Mouse (Mus musculus) erythroblast, adult 5-6 weeks (primary cell): ENCODE measurements around the gene Ripor2. TPM values are rescaled to one million over a fixed set of nuclear protein-coding genes. Genes with fewer than 3 reads are reported as not detected.
A peak's percentile ranks its signal among the peaks of the same experiment; 100 is the strongest.

Source experiments
- ATAC-seq: replicated peaks from 2 replicates; pipeline ENCODE4 v1.8.0; 2016; ENCODE audit warnings: moderate number of reproducible peaks, mild to moderate bottlenecking, moderate TSS enrichment, inconsistent platforms; ENCODE audit not compliant: poor library complexity, low FRiP score, severe bottlenecking
- total RNA-seq, 2 experiments: library from RNA; stranded (forward) in 1 of 2; stranded (reverse) in 1 of 2; fragments of 150-400 nt in 1 of 2; fragments of 200-764, 138-1000 nt in 1 of 2; gene quantifications; 2 replicates each; pipeline versions ENCODE4 v1.2.3 to v1.2.4; 2015 to 2017; ENCODE audit warnings: low replicate concordance in 2 of 2

Gene Ripor2
- total RNA-seq, 2 experiments from 2014 or later: 13.3 to 20.2 TPM

DNA sequence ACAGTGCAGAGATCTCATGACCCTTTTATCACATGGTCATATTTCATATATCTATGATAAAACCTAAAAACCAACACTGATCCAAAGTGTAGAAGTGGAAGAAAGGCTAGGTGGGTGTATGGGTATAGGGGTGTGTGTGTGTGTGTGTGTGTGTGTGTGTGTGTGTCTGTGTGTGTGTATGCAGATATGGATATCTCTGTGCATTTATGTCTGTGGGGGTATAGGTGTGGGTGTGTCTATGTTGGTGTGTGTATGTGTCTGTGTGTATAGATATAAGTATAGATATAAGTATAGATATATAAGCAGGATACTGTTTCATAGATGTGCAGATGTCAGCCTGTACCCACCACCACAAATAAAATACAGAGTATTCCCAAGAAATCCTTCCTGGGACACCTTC lies 3.7 kb upstream of the Ripor2 start:
- ATAC-seq: no peak

GRCm38 (mm10) chr13:24580759-24581158 lies 1.2 kb upstream of the Ripor2 start:
- peak; percentile 84 for ATAC-seq

- no peak for ATAC-seq
Measured at GRCm38 (mm10) chr13:24584403-24584802, 2.4 kb downstream of the Ripor2 start.

DNA sequence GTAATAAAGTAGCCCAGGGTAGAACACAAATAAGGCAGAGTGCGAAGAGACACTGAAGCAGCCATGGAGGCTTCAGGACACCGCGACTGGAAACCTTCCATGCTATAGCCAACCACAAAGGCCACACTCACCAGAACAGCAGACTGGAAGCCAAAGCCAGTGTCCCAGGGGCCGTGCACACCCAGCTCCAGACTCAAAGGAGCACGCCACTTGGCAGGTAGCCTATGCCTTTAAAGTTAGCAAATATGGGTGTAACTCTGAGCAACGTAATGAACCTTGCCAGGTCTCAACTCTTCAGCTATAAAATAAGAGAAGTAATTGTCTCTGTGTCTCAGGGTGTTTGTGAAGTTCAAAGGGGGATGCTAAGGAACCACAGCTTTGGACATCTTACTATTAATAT lies 2.9 kb downstream of the Ripor2 start:
- no peak for ATAC-seq

- ATAC-seq: no peak
Measured at GRCm38 (mm10) chr13:24585369-24585768, 3.4 kb downstream of the Ripor2 start.

- ATAC-seq: no peak
Measured at GRCm38 (mm10) chr13:24587192-24587895, 5.4 kb downstream of the Ripor2 start.

DNA sequence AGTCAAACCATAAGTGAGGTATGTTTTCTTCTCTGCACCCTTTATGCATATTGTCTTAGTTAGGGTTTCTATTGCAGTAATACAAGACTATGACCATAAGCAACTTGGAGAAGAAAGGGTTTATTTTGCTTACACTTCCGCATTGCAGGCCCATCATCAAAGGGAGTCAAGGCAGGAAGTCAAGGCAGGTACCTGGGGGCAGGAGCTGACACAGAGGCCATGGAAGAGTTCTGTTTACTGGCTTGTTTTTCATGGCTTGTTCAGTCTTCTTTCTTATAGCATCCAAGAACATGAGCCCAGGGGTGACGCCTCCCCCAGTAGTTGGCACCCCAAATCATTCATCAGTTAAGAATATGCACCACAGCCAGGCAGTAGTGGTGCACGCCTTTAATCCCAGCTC lies 6.6 kb downstream of the Ripor2 start:
- ATAC-seq: no peak

GRCm38 (mm10) chr13:24591737-24592136 lies 9.7 kb downstream of the Ripor2 start:
- ATAC-seq: no peak

- ATAC-seq: no peak
Measured at GRCm38 (mm10) chr13:24594303-24594702, 12.3 kb downstream of the Ripor2 start.

DNA sequence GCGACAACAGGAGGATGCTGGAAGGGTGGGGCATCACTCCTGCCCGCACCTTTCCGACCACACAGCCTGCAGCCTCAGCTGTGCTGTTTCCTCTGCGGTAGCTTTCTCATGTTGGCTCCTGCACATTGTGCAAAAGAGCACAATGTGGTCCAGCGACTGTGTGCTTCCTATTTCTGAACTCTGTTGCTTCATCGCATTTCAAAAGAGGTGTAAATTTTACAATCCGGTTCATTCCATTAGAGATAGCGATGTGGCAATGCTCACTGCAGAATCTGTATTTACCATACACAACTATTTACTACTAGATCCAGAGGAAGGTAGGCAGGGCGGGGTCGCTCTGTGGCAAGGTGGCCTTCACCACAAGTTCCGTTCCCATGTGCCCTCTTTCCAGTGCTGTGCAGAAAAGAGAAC lies 17.6 kb downstream of the Ripor2 start:
- no peak for ATAC-seq

DNA sequence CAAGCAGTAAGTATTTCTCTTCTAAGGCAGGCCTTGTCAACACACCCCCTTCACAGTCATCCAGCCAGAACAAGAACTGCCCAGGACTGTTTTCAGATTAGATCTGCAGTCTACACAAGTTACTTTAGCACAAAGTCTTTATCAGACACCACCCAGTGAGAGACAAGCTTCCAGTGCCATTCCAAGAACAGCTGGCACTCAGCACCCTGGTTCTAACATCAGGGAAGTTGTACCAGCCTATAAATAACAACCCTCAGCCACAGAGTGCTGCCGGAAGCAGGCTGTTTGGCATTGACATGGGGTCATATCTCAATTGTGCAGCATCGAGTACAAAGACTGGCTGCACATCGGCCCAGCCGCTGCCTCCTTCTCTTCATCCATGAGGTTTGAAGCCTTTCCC lies 21.0 kb downstream of the Ripor2 start:
- ATAC-seq: 0 out of 2 replicates have a peak, but pooled peaks have one; percentile 31

DNA sequence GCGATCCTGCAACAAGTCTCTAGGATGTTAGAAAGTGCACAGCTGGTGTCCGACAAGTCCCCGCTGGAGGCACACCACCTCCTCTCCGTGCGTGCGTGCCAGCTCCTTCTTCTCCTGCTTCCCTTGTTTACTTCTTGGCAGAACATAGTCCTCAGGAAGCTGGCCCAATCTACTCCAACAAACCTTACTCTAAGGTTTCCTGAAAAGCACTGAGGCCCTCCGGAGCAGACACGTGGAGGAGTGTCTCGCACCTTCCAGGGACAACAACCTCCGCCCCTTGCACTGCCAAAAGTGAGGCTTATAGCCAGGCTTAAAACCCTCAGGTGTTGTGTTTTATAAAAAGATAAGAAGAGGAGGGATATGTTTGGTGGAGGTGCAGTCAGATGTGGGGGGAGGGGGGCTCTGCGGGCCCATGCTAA lies 21.6 kb downstream of the Ripor2 start:
- no peak for ATAC-seq

DNA sequence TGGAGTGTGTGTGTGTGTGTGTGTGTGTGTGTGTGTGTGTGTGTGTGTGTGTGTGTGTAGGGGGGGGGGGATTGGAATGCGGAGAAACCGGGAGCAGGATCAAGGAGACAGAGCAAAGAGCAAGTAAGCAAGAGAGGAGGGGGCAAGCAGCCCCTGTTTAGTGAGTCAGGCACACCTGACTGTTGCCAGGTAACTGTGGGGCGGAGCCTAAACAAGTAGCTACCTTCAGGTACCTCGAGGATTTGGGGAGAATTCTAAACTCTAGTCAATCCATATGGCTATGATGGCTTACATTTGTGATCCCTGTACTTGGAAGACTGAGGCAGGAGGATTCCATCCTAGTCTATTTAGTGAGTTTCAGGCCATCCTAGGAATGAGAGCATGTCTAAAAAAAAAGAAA lies 22.1 kb downstream of the Ripor2 start:
- no peak for ATAC-seq

DNA sequence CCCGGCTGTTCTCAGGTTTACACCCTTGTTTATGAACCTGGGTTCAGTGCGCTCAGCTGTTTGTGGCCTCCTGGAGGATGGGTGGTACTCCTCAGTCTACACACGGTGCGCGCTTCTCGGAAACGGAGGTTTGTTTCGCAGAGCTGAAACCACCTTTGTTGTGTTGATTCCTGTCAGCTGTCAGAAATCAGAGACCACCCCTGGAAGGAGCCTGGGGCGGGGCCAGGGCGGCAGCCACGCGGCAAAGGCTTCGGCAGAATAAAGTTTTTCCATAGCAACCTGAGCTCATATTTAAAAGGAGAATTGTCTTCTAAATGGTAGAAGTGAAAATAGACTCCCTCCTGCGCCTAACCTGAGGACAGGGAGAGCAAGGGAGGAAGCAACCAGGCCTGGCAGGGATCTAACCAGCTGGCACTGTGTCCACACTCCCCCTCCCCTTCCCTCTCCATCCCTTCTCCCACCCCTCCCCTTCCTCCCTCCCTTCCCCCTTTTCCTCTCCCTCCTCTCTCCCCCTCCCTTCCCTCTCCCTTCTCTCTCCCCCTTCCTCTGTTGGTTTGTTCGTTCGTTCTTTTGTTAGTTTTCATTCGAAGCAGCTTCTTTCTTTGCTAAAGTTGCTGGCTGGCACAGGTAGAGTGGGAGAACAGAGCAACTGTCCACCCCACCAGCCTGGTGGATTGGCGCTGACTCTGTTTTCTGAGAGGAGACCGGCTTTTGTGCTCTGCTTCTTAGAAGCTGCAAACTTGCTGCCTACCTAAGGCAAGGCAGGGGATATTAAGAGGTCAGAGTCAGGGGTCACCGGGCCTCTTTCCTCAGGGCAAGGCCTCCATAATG lies 23.0 kb downstream of the Ripor2 start:
- no peak for ATAC-seq

- no peak for ATAC-seq
Measured at GRCm38 (mm10) chr13:24605755-24606154, 23.8 kb downstream of the Ripor2 start.

- ATAC-seq: no peak
Measured at GRCm38 (mm10) chr13:24607961-24608360, 26.0 kb downstream of the Ripor2 start.

- ATAC-seq: no peak
Measured at GRCm38 (mm10) chr13:24608709-24609108, 26.7 kb downstream of the Ripor2 start.

GRCm38 (mm10) chr13:24610883-24611282 lies 28.9 kb downstream of the Ripor2 start:
- no peak for ATAC-seq

DNA sequence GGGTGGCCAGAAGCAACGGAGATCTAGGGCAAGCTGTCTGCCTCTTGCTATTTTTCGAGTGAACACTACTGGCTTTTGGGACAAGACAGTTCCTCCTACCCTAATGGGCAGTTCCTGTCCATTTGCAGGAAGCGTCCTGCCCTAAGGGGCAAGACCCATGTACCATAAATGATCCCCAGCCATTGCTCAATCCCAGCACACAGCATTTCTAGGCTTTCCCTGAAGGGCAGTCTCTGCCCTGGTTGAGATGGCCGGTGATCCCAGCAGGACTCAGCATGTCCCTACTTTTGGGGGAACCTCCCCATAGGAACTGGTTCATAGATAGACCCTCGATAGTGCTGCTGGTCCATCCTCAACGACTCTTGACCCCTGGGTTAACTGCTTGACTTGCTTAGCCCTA lies 31.0 kb downstream of the Ripor2 start:
- ATAC-seq: no peak

GRCm38 (mm10) chr13:24613433-24613832 lies 31.4 kb downstream of the Ripor2 start:
- peak; percentile 78 for ATAC-seq
